Mouse (Mus musculus): ENCODE results near the gene Ghdc.

GRCm38 (mm10) chr11:100784286-100784685, 13.5 kb upstream of the Ghdc start:
- no peak for TF ChIP-seq CTCF (IDR thresholded peaks at IDR 0.05; ENCODE audit: low read depth)
- no peak for TF ChIP-seq EP300 (IDR thresholded peaks at IDR 0.05; ENCODE audit: low read depth)

All from heart, postnatal 0 days (tissue).